Mouse (Mus musculus): ENCODE measurements around the gene Gpi1. TPM values are rescaled to one million over a fixed set of nuclear protein-coding genes. Genes with fewer than 3 reads are reported as not detected.

The Gpi1 gene
- total RNA-seq, 1 experiment = 227 TPM

DNA sequence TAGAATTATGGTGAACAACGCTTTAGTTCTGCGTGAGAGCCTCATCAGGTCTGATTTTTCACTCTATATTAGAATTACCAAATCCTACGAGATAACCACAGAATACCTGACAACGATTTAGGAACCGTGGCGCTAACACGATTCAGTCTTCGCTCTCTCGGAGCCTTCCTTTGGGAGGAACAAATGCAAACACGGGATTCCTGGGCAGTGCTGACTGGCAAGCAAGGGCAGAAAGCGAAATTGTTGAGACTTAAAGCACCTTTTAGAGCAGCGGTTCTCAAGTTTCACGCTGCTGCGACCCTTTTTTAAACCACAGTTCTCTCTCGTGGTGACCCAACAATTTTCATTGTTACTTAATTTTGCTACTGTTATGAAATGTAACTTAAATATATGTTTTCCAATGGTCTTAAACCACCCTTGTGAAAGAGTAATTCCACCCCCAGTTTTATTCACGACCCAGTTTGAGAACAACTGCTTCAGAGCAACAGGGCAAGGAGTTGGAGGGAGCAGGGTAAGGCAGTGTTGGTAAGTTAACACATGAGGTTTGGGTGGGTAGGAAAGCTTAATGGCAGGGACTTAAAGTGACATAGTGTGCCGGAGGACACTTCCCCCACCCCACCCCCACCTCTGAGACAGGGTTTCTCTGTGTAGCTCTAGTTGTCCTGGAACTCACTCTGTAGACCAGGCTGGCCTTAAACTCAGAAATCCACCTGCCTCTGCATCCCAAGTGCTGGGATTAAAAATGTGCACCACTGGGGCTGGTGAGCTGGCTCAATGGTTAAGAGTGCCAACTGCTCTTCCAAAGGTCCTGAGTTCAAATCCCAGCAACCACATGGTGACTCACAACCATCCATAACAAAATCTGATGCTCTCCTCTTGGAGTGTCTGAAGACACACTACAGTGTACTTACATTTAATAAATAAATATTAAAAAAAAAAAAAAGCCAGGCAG lies 4.8 kb upstream of the Gpi1 start:
- TF ChIP-seq ZNF384 (IDR thresholded peaks at IDR 0.05; ENCODE audit: low read depth, low read length) = no peak
- no peak for TF ChIP-seq CHD2 (IDR thresholded peaks at IDR 0.05; ENCODE audit: low read depth, low read length)
- no peak for TF ChIP-seq ZC3H11A (IDR thresholded peaks at IDR 0.05; ENCODE audit: borderline replicate concordance, low read depth, low read length)
- no peak for TF ChIP-seq HCFC1 (IDR thresholded peaks at IDR 0.05; ENCODE audit: borderline replicate concordance, insufficient read depth, low read length)
- no peak for TF ChIP-seq MAFK (IDR thresholded peaks at IDR 0.05; ENCODE audit: insufficient read depth, low read depth, low read length)
- Histone ChIP-seq H3K4me3 (ENCODE audit: insufficient read depth in 1 of 2, low read depth in 1 of 2, low read length in 2 of 2, poor library complexity in 1 of 2, severe bottlenecking in 1 of 2) (peak overlapping the region; percentile 67 to 68), H3K9me3 (ENCODE audit: control insufficient read depth, insufficient read depth, low read depth, low read length) (no peaks in the 10 kb centered on the region), H3K36me3 (ENCODE audit: control insufficient read depth, insufficient read depth, low read length, poor library complexity, severe bottlenecking) (peaks cover 16% of the 10 kb centered on the region), H3K27ac (ENCODE audit: insufficient read depth, low read depth, low read length, poor library complexity, severe bottlenecking) (peak overlapping the region; percentile 68; the same call in 1 of the 2 replicates), H3K4me1 (ENCODE audit: control insufficient read depth in 2 of 2, insufficient read depth in 2 of 2, low read length in 2 of 2, poor library complexity in 1 of 2) (0 out of 4 replicates have a peak, but pooled peaks cover 0 to 2% of the 10 kb centered on the region in 2 experiments), H3K9ac (ENCODE audit: insufficient read depth, low read depth, low read length, poor library complexity, severe bottlenecking) (peak overlapping the region; percentile 68; the same call in 1 of the 2 replicates)
- in situ Hi-C loops (cut with MboI; ENCODE audit: low sequenced_read_pairs in 2 of 2, unreplicated experiment in 2 of 2) = no loop called here
- DNase-seq (ENCODE audit: low read depth, low spot score) = no peak

DNA sequence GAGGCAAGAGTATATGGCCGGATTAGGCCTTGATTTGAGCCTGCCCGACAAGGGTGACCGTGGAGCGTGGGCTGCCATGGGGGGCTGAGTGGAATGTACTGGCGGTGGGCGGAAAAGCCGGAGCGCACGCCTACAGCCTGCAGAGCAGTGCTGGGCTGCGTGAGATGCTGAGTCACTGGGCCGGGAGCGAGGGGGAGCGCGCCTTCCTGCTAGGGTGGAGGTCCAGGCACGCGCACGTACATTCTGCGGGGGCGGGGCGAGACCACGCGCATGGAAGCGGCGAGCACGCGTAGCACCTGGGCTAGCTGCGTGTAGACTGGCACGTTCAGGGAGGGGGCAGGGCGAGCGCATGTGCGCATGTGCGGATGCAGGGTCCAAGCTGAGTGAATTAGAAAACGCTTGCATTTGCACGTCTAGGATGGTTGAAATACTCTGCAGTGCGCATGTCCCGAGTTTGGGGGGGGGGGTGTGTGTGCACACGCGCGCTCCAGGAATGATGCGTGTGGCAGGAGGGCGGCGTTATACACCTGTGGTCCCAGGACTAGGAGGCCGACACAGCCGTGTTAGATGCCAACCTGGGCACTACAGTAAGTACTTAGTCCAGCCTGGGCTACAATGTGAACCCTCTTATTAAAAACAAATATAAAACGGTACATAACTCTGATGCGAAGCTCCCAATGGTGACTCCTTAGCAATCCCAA lies 3.9 kb upstream of the Gpi1 start:
- Histone ChIP-seq H3K27ac (ENCODE audit: insufficient read depth, low read depth, low read length, poor library complexity, severe bottlenecking) (peak overlapping the region; percentile 93), H3K9me3 (ENCODE audit: control insufficient read depth, insufficient read depth, low read depth, low read length) (no peaks in the 10 kb centered on the region), H3K4me1 (ENCODE audit: control insufficient read depth in 2 of 2, insufficient read depth in 2 of 2, low read length in 2 of 2, poor library complexity in 1 of 2) (peaks cover 2% of the 10 kb centered on the region in 2 experiments; a peak in 2 of 4 replicates), H3K36me3 (ENCODE audit: control insufficient read depth, insufficient read depth, low read length, poor library complexity, severe bottlenecking) (peaks cover 14% of the 10 kb centered on the region), H3K4me3 (ENCODE audit: insufficient read depth in 1 of 2, low read depth in 1 of 2, low read length in 2 of 2, poor library complexity in 1 of 2, severe bottlenecking in 1 of 2) (peak overlapping the region; percentile 67 to 78), H3K9ac (ENCODE audit: insufficient read depth, low read depth, low read length, poor library complexity, severe bottlenecking) (peak overlapping the region; percentile 88)
- in situ Hi-C loops (cut with MboI; ENCODE audit: low sequenced_read_pairs in 2 of 2, unreplicated experiment in 2 of 2) = no loop called here
- TF ChIP-seq ZC3H11A (IDR thresholded peaks at IDR 0.05; ENCODE audit: borderline replicate concordance, low read depth, low read length) (no peak), HCFC1 (IDR thresholded peaks at IDR 0.05; ENCODE audit: borderline replicate concordance, insufficient read depth, low read length) (peak; percentile 54; the same call in 1 of the 2 replicates), MAFK (IDR thresholded peaks at IDR 0.05; ENCODE audit: insufficient read depth, low read depth, low read length) (peak; percentile 97)
- peak; percentile 98 for DNase-seq (ENCODE audit: low read depth, low spot score)

DNA sequence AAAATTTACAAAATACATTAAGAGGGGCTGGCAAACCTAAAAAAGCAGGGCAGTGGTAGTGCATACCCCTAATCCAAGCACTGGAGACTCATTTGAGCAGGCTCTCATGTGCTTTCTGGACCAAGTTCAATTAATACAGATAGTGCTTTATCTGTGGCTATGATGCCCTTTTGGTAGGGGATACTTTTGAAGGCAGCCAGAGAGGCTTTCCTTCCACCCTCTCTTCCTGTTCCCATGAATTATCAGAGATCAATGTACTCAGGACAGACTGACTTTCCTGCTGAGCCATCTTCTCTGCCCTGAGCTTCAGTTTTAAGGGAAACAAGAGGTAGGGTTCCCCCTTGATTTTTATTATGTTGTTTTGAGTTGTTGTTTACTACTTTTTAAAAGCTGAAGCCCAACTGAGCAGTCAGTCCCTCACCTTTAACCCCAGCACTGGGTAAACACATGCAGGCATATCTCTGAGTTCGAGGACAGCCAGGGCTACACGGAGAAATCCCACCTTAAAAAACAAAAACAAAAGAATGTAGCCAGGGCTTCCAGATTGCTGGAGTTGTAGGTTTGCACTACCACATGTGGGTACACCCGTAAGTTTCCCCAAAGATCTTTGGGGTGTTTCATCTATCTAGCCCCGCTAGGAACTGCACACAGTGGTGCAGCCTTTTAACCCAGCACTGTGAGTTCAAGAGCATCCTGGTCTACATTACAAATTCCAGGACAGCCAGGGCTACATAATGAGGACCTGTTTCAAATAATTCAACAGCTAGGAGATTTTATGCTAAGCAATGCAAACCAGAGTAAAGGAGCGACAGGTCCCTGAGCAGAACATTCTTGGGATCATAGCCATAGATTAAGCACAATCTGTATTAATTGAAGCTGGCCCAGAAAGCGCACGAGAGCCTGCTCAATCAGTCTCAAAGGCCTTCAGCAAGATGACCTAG lies 2.9 kb upstream of the Gpi1 start:
- no peak for TF ChIP-seq HCFC1 (IDR thresholded peaks at IDR 0.05; ENCODE audit: borderline replicate concordance, insufficient read depth, low read length)
- TF ChIP-seq CHD2 (IDR thresholded peaks at IDR 0.05; ENCODE audit: low read depth, low read length) = no peak
- TF ChIP-seq MAFK (IDR thresholded peaks at IDR 0.05; ENCODE audit: insufficient read depth, low read depth, low read length) = no peak
- no peak for TF ChIP-seq ZC3H11A (IDR thresholded peaks at IDR 0.05; ENCODE audit: borderline replicate concordance, low read depth, low read length)
- TF ChIP-seq ZNF384 (IDR thresholded peaks at IDR 0.05; ENCODE audit: low read depth, low read length) = no peak
- Histone ChIP-seq H3K9ac (ENCODE audit: insufficient read depth, low read depth, low read length, poor library complexity, severe bottlenecking) (peak overlapping the region; percentile 88), H3K9me3 (ENCODE audit: control insufficient read depth, insufficient read depth, low read depth, low read length) (no peaks in the 10 kb centered on the region), H3K4me1 (ENCODE audit: control insufficient read depth in 2 of 2, insufficient read depth in 2 of 2, low read length in 2 of 2, poor library complexity in 1 of 2) (peaks cover 2 to 9% of the 10 kb centered on the region in 2 experiments; a peak in 2 of 4 replicates), H3K4me3 (ENCODE audit: insufficient read depth in 1 of 2, low read depth in 1 of 2, low read length in 2 of 2, poor library complexity in 1 of 2, severe bottlenecking in 1 of 2) (peak overlapping the region; percentile 67 to 78), H3K36me3 (ENCODE audit: control insufficient read depth, insufficient read depth, low read length, poor library complexity, severe bottlenecking) (peaks cover 16% of the 10 kb centered on the region), H3K27ac (ENCODE audit: insufficient read depth, low read depth, low read length, poor library complexity, severe bottlenecking) (peak overlapping the region; percentile 93)
- in situ Hi-C loops (cut with MboI; ENCODE audit: low sequenced_read_pairs in 2 of 2, unreplicated experiment in 2 of 2) = no loop called here
- no peak for DNase-seq (ENCODE audit: low read depth, low spot score)

DNA sequence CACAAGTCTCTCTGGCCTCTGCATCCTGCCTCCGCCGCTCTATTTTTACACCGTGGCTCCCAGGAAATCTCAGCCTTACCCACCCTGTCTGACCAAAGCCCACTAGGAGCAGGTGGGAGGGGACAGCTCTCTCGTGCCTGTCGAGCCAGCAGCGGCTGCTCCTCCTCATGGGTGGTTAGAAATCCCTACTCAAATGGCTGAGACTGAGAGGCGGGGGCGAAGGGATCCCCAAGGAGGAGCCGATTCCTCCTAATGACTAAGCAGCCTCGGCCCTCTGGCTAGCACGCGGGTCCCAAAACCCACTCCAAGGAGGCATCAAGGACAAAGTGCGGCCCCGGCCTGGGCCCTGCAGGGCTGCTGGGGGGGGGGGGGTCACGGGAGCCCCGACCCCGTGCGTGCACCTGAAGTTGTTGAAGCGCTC lies 435 bp downstream of the Gpi1 start:
- Histone ChIP-seq H3K36me3 (ENCODE audit: control insufficient read depth, insufficient read depth, low read length, poor library complexity, severe bottlenecking) (peaks cover 38% of the 10 kb centered on the region), H3K9me3 (ENCODE audit: control insufficient read depth, insufficient read depth, low read depth, low read length) (no peaks in the 10 kb centered on the region), H3K4me1 (ENCODE audit: control insufficient read depth in 2 of 2, insufficient read depth in 2 of 2, low read length in 2 of 2, poor library complexity in 1 of 2) (peaks cover 2 to 11% of the 10 kb centered on the region in 2 experiments; a peak in 2 of 4 replicates), H3K27ac (ENCODE audit: insufficient read depth, low read depth, low read length, poor library complexity, severe bottlenecking) (peak overlapping the region; percentile 54), H3K9ac (ENCODE audit: insufficient read depth, low read depth, low read length, poor library complexity, severe bottlenecking) (peak overlapping the region; percentile 75), H3K4me3 (ENCODE audit: insufficient read depth in 1 of 2, low read depth in 1 of 2, low read length in 2 of 2, poor library complexity in 1 of 2, severe bottlenecking in 1 of 2) (peak overlapping the region; percentile 89 to 91)
- DNase-seq (ENCODE audit: low read depth, low spot score) = no peak
- TF ChIP-seq HCFC1 (IDR thresholded peaks at IDR 0.05; ENCODE audit: borderline replicate concordance, insufficient read depth, low read length) (no peak), CHD2 (IDR thresholded peaks at IDR 0.05; ENCODE audit: low read depth, low read length) (no peak), MAFK (IDR thresholded peaks at IDR 0.05; ENCODE audit: insufficient read depth, low read depth, low read length) (no peak), ZC3H11A (IDR thresholded peaks at IDR 0.05; ENCODE audit: borderline replicate concordance, low read depth, low read length) (no peak), ZNF384 (IDR thresholded peaks at IDR 0.05; ENCODE audit: low read depth, low read length) (no peak)
- in situ Hi-C loops (cut with MboI; ENCODE audit: low sequenced_read_pairs in 2 of 2, unreplicated experiment in 2 of 2) = no loop called here
